Mouse (Mus musculus): Measurements from ENCODE around the gene Pikfyve. TPM values are rescaled to one million over a fixed set of nuclear protein-coding genes. Genes with fewer than 3 reads are reported as not detected.

Gene Pikfyve
- polyA plus RNA-seq, 2 experiments: 9.1 to 15.8 TPM

- DNase-seq (ENCODE audit: low spot score) (no peak), ATAC-seq (ENCODE audit: low FRiP score, low read depth) (no peak)
- WGBS: 80% methylated on average over 2 of the region's 2 CpGs
- H3K9ac ChIP-seq (ENCODE audit: low read depth, low read length, severe bottlenecking): no peak overlapping the region
- H3K27ac ChIP-seq (replicated peaks; ENCODE audit: low read depth, low read length): no peak overlapping the region
- peaks cover 7% of the 10 kb centered on the region for H3K4me1 ChIP-seq (ENCODE audit: control insufficient read depth, insufficient read depth, low read length)
- H3K4me2 ChIP-seq (replicated peaks; ENCODE audit: low read depth, low read length, severe bottlenecking): no peak overlapping the region
- H3K4me3 ChIP-seq (replicated peaks; ENCODE audit: low read length): no peak overlapping the region
- H3K27me3 ChIP-seq (ENCODE audit: control insufficient read depth, insufficient read depth, low read length): no peaks in the 10 kb centered on the region
- TF ChIP-seq POLR2A (IDR thresholded peaks at IDR 0.05; ENCODE audit: borderline replicate concordance, extremely low read depth, insufficient read depth, insufficient read length): no peak
- no peaks in the 10 kb centered on the region for H3K9me3 ChIP-seq (ENCODE audit: control insufficient read depth, low read length)
- no peaks in the 10 kb centered on the region for H3K36me3 ChIP-seq (ENCODE audit: control insufficient read depth, insufficient read depth, low read length)
Observed at GRCm38 (mm10) chr1:65183994-65184393, 2.5 kb upstream of the Pikfyve start.

- H3K4me2 ChIP-seq (replicated peaks; ENCODE audit: low read depth, low read length, severe bottlenecking): no peak overlapping the region
- no peak for TF ChIP-seq POLR2A (IDR thresholded peaks at IDR 0.05; ENCODE audit: borderline replicate concordance, extremely low read depth, insufficient read depth, insufficient read length)
- ATAC-seq (ENCODE audit: low FRiP score, low read depth) (no peak), DNase-seq (ENCODE audit: low spot score) (no peak)
- H3K27ac ChIP-seq (replicated peaks; ENCODE audit: low read depth, low read length): no peak overlapping the region
- WGBS: 74% methylated on average over 8 of the region's 8 CpGs
- no peak overlapping the region for H3K9ac ChIP-seq (ENCODE audit: low read depth, low read length, severe bottlenecking)
- no peaks in the 10 kb centered on the region for H3K36me3 ChIP-seq (ENCODE audit: control insufficient read depth, insufficient read depth, low read length)
- no peaks in the 10 kb centered on the region for H3K9me3 ChIP-seq (ENCODE audit: control insufficient read depth, low read length)
- H3K27me3 ChIP-seq (ENCODE audit: control insufficient read depth, insufficient read depth, low read length): no peaks in the 10 kb centered on the region
- H3K4me1 ChIP-seq (ENCODE audit: control insufficient read depth, insufficient read depth, low read length): peaks cover 7% of the 10 kb centered on the region
- no peak overlapping the region for H3K4me3 ChIP-seq (replicated peaks; ENCODE audit: low read length)
Observed at GRCm38 (mm10) chr1:65185011-65185410, 1.5 kb upstream of the Pikfyve start.

GRCm38 (mm10) chr1:65185524-65186205 is 818 bp upstream of the Pikfyve start:
- Histone ChIP-seq H3K27me3 (ENCODE audit: control insufficient read depth, insufficient read depth, low read length) (no peaks in the 10 kb centered on the region), H3K36me3 (ENCODE audit: control insufficient read depth, insufficient read depth, low read length) (no peaks in the 10 kb centered on the region), H3K9me3 (ENCODE audit: control insufficient read depth, low read length) (no peaks in the 10 kb centered on the region), H3K27ac (replicated peaks; ENCODE audit: low read depth, low read length) (no peak overlapping the region), H3K4me1 (ENCODE audit: control insufficient read depth, insufficient read depth, low read length) (peaks cover 7% of the 10 kb centered on the region), H3K4me3 (replicated peaks; ENCODE audit: low read length) (peak overlapping the region; percentile 77), H3K9ac (ENCODE audit: low read depth, low read length, severe bottlenecking) (peak overlapping the region; percentile 52), H3K4me2 (replicated peaks; ENCODE audit: low read depth, low read length, severe bottlenecking) (peak overlapping the region; percentile 49)
- no peak for ATAC-seq (ENCODE audit: low FRiP score, low read depth)
- 23% methylated on average over 12 of the region's 12 CpGs for WGBS
- DNase-seq (ENCODE audit: low spot score): no peak
- TF ChIP-seq POLR2A (IDR thresholded peaks at IDR 0.05; ENCODE audit: borderline replicate concordance, extremely low read depth, insufficient read depth, insufficient read length): no peak

- H3K36me3 ChIP-seq (ENCODE audit: control insufficient read depth, insufficient read depth, low read length): peaks cover 5% of the 10 kb centered on the region; the same call in 1 of the 2 replicates
- peak overlapping the region; percentile 74 for H3K27ac ChIP-seq (replicated peaks; ENCODE audit: low read depth, low read length)
- WGBS: under 1% methylated on average over 6 of the region's 6 CpGs
- DNase-seq (ENCODE audit: low spot score): no peak
- peaks cover 7% of the 10 kb centered on the region for H3K4me1 ChIP-seq (ENCODE audit: control insufficient read depth, insufficient read depth, low read length)
- H3K4me2 ChIP-seq (replicated peaks; ENCODE audit: low read depth, low read length, severe bottlenecking): peak overlapping the region; percentile 56
- no peak for ATAC-seq (ENCODE audit: low FRiP score, low read depth)
- no peak for TF ChIP-seq POLR2A (IDR thresholded peaks at IDR 0.05; ENCODE audit: borderline replicate concordance, extremely low read depth, insufficient read depth, insufficient read length)
- no peaks in the 10 kb centered on the region for H3K27me3 ChIP-seq (ENCODE audit: control insufficient read depth, insufficient read depth, low read length)
- H3K9ac ChIP-seq (ENCODE audit: low read depth, low read length, severe bottlenecking): peak overlapping the region; percentile 83
- H3K9me3 ChIP-seq (ENCODE audit: control insufficient read depth, low read length): no peaks in the 10 kb centered on the region
- peak overlapping the region; percentile 77 for H3K4me3 ChIP-seq (replicated peaks; ENCODE audit: low read length)
Observed at GRCm38 (mm10) chr1:65187074-65187430, 569 bp downstream of the Pikfyve start.

- no peak for TF ChIP-seq POLR2A (IDR thresholded peaks at IDR 0.05; ENCODE audit: borderline replicate concordance, extremely low read depth, insufficient read depth, insufficient read length)
- no peaks in the 10 kb centered on the region for H3K9me3 ChIP-seq (ENCODE audit: control insufficient read depth, low read length)
- 82% methylated on average over 4 of the region's 4 CpGs for WGBS
- ATAC-seq (ENCODE audit: low FRiP score, low read depth): no peak
- no peak overlapping the region for H3K27ac ChIP-seq (replicated peaks; ENCODE audit: low read depth, low read length)
- peaks cover 24% of the 10 kb centered on the region for H3K36me3 ChIP-seq (ENCODE audit: control insufficient read depth, insufficient read depth, low read length)
- H3K4me2 ChIP-seq (replicated peaks; ENCODE audit: low read depth, low read length, severe bottlenecking): no peak overlapping the region
- H3K9ac ChIP-seq (ENCODE audit: low read depth, low read length, severe bottlenecking): no peak overlapping the region
- H3K27me3 ChIP-seq (ENCODE audit: control insufficient read depth, insufficient read depth, low read length): no peaks in the 10 kb centered on the region
- no peak for DNase-seq (ENCODE audit: low spot score)
- peaks cover 7% of the 10 kb centered on the region for H3K4me1 ChIP-seq (ENCODE audit: control insufficient read depth, insufficient read depth, low read length)
- H3K4me3 ChIP-seq (replicated peaks; ENCODE audit: low read length): no peak overlapping the region
Observed at GRCm38 (mm10) chr1:65190172-65190571, 3.7 kb downstream of the Pikfyve start.
